Mouse (Mus musculus) large intestine, adult 2 months (tissue): ENCODE data around the gene Mtx1. TPM values are rescaled to one million over a fixed set of nuclear protein-coding genes. Genes with fewer than 3 reads are reported as not detected.

Source experiments
- DNase-seq: peaks from one replicate; pipeline ENCODE4 v3.0.0-alpha.2; 2012; ENCODE audit warnings: low read depth, low spot score
- WGBS: fragments of 180-500 bp; shearing (Covaris S2); methylation state at CpG from one replicate; pipeline ENCODE4 v1.1.7; 2018; 5-methylcytosine and 5-hydroxymethylcytosine counted together
- polyA plus RNA-seq: library from polyadenylated mRNA; depleted of rRNA; stranded (reverse); fragments of >200 nt; gene quantifications from 2 replicates; pipeline ENCODE4 v1.2.3, GENCODE M21; 2012; rRNA removed

The Mtx1 gene
- polyA plus RNA-seq = 171 and 186 TPM in 2 replicates

DNA sequence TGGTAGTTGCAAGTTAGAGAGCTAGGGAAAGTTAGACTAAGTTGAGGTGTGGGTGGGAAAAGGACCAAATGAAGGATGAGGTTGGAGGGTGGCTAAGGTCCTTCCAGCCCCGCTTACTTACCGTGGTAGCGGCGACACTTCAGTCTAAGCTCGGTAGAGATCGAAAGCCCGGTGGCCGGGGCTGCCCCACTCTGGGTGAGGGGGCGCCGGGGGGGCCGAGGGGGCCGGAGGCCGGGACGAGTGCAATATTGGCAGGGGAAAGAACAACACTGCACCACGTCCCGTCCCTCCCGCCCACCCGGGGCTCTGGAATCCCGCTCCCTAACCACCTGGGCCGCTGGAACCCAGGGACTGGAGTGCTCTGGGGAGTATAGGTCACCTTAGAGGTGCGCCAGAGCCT, at the start of gene Mtx1:
Mtx1 (minus strand) TSS at position 189 of the 400 bp plus-strand sequence.
- 24% methylated on average over 21 of the region's 21 CpGs for WGBS
- DNase-seq = no peak

DNA sequence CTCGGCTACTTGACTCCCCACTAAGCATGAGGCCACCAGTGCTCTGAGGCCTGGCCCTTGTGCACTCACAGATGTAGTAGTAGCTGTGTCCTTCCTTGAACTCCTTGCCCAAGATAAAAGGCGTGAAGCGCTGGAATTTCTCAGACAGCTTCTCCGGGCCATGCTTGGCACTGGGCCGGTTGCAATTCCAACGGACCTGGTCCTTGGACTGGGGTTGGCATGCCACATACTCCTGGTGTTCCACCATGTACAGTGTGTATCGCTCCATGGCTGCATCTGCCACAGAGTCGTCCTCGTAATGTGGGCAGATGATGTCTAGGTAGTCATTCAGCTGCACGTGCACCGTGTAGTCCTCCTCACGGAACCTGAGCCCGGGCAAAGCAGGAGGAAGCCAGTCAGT, 49.2 kb upstream of the Mtx1 start:
- WGBS = 60% methylated on average over 13 of the region's 13 CpGs
- DNase-seq = no peak

DNA sequence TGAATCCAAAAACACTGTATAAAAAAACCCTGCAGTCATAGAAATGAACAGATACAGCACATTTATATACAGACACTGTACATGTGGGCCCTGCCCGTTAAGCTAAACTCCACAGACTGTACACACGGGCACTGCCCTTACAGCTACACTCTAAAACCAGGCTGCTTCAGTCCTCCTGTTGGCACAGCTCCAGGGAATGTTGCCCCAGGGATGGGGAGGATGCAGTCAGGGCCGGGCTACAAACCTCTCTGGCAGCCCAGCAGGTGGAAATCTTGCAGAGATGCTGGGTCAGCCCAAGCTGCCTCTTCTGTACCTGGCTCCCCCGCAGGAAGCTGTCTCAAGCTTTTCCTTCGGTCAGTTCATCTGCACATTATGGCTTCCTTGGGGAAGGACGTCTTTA, 44.9 kb upstream of the Mtx1 start:
- 53% methylated on average over 6 of the region's 6 CpGs for WGBS
- DNase-seq = no peak

DNA sequence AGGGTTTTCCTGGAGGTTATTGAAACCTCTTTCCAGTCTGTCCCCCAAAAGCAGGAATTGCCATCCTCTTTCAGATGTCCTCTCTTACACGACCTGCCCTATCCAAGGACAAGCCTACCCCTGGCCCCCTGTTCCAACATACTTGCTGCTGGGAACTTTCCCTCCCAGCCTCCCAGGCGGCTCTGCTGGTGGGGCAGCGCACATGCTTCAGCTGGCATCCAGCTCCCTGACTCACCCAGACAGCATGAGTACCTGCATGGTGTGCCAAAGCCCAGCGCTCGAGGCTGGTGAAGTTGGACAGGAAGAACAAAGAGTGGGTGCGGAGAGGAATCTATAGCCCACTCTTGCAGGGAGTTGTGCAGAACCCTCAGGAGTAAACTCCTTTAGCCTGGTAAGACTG, 44.0 kb upstream of the Mtx1 start:
- no peak for DNase-seq
- 46% methylated on average over 6 of the region's 6 CpGs for WGBS

DNA sequence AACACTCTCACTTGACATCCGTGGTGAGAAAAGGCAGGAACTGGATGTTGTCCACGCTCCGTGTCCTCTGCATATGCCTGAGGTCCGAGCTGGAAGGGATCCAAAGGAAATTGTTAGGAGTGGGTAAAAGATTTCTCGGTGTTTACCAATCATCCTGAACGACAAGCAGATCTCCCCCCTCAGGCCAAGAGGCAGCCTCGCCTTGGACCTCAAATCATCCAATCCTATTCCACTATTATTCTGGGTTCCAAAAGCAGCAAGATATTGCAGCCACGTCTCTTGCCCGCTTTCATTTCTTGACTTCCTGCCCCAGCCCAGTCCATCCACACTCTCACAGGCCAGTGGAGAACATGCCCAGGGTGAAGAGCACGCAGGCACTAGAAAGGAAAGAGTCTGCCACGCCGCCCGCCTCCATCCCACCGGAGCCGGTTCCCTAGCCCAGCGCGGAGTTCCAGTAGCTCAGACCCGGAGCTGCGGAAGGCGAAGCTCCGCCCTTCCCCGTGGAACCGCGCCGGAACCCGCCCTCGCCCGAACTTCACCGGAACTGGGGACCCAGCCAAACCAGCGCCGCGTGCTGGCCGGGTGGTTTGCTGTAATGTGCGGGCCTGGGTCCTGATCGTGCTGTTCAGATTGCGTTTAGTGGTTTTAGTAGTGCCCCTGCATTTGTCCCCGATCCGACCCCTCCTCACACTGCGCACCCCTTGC, 43.3 kb upstream of the Mtx1 start, which contains the start of gene Slc50a1:
Slc50a1 (minus strand) TSS at position 520 of the 705 bp plus-strand sequence.
- no peak for DNase-seq
- WGBS = 2% methylated on average over 39 of the region's 39 CpGs

DNA sequence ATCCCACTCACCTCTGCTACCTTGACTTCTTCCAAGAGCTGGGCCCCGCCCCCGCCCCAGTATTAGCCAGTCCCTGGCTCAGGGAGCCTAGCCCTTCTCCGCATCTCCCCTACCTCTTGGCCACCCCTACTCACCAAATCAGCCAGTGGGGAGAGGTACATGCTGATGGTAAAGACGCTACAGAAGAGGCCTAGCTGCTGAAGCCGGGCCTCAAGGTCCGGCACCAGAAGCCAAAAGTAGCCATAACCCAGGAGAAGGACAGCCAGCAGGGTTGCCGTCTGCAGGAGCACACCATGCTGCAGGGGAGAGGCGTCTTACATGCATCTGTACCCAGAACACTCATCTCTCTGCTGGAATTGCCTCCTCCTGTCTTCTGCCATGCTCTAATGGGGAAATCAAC, 42.0 kb upstream of the Mtx1 start:
- no peak for DNase-seq
- WGBS = 80% methylated on average over 8 of the region's 8 CpGs

DNA sequence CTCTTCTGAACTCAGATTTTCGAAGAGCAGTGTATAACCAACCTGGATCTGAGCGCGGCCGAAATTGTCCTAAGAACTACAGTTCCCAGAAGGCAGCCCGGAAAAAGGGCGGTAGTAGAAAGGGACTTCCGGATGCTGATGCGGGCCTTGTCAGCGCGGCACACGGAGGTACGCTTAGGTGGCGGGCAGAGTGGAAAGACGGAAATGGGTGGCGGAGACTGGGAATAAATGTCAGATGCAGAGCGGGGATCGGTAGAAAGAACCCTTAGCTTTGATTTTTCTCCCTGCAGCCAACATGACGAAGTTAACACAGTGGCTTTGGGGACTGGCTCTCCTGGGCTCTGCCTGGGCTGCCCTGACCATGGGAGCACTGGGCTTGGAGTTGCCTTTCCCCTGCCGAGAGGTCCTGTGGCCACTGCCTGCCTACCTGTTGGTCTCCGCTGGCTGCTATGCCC, 39.6 kb upstream of the Mtx1 start:
- WGBS = under 1% methylated on average over 20 of the region's 20 CpGs

DNA sequence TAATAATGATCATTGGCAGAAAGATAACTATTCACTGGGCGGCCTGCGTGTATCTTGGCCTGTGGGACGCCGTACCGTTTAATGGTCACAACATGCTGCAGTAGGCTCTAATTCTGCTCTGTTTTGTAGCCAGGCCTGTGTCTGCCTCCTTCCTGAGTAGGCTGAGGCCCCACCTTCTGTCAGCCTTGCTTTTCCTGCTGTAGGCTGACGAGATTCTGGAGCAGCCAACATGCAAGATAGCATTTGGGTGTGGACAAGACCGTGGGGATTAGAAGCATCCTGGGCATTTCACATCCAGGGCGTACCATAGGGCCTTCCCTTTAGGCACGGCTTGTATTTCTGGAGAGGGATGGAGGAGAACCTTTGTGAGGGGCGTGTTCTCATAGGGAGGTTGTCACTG, 35.5 kb upstream of the Mtx1 start:
- no peak for DNase-seq
- WGBS = 69% methylated on average over 10 of the region's 10 CpGs

More for the DNA sequence above, 39.6 kb upstream of the Mtx1 start:
- DNase-seq = no peak

DNA sequence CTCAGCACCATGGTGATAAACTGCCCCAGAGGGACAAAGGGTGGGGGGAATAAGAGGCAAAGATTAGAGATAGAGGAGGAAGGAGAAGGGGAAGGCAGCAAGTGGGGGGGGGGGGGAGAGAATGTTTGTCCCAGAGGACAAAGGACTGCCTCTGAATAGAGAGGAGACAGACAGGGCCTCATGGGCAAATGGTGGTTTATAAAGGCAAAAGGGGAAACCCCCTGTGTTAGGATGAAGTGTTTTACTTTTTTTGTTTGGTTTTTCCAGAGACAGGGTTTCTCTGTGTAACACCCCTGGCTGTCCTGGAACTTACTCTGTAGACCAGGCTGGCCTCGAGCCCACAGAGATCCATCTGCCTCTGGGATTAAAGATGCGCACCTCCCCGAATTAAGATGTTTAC, 33.3 kb upstream of the Mtx1 start:
- 79% methylated on average over 3 of the region's 3 CpGs for WGBS
- no peak for DNase-seq

DNA sequence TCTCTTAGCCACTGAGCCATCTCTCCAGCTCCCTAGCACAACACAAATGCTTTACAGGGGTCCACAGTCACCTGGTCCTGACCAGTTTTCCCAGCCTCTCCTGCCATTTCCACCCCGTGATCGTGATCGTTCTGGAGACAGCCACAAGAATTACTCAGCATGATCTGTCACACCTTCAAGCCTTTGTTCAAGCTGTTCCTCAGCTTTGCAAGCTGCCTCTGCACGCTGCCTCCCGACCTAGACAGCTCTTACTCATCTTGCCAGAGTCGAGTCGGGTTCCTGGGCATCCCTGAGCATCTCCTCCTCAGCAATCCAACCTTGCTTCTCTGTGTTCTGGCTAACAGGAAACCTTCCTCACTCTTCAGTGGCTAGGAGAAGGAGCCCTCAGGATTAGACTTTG, 32.2 kb upstream of the Mtx1 start, which contains the start of gene Dpm3:
Dpm3 (plus strand) TSS at position 283 of the 400 bp plus-strand sequence.
- 56% methylated on average over 7 of the region's 7 CpGs for WGBS
- DNase-seq = no peak

DNA sequence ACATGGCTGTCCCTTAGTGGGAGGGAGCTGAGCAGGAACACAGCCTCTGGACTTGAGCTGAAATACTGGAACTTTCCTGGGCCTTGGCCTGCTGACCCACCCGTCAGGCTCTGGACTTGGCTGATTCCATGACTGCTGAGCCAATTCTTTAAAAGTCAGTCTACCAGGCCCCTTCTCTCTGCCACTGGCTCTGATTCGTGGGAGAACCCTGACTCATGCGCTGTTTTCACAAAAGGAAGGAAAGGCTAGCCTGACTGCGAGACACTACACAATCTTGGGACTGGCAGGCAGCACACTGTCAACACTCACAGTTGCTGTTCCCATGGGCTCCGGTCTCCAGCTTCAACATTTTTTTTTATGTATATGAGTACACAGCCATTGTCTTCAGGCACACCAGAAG, 29.3 kb upstream of the Mtx1 start:
- WGBS = 80% methylated on average over 5 of the region's 5 CpGs
- no peak for DNase-seq

DNA sequence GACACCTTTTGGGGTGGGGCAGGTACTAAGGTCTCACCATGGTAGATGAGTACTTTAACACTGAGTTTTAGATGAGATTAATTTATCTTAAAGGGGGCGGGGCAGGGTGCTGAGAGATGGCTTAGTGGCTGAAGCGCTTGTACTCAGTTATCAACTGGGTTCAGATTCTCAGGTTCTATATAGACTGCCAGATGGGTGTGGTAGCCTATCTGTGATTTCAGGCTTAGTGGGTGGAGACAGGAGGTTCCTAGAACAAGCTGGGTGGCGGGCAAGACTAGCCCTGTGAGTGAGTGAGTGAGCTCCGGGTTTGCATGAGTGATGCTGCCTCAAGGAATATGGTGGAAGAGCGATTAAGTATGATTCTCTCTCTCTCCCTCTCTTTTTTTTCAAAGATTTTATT, 28.1 kb upstream of the Mtx1 start:
- no peak for DNase-seq
- 63% methylated on average over 5 of the region's 5 CpGs for WGBS

DNA sequence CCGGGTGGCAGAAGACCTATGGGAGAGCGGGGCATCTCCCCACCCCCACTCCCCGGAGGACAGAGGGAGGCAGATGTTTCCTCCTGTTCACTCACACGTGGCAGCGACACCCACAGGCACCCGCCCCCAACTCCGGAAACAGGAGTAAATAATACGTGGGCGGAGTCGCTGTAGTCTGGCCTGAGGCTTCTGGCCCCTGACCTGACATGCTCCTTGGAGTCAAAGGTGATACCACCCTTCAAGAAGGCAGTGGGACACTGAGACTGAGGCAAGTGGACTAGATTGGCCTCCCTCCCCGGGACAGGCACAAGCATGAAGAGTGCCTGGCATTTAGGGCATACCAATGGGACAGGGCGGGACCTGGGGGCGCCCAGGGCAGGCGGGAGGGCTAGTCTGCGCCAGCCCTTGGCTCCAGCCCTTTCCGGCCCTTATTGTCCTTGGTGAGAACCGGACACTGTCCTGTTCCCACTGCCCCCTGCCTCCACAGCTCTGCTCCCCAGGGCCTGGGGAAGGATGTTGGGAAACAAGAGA, 24.5 kb upstream of the Mtx1 start:
- DNase-seq = no peak
- 8% methylated on average over 17 of the region's 17 CpGs for WGBS

DNA sequence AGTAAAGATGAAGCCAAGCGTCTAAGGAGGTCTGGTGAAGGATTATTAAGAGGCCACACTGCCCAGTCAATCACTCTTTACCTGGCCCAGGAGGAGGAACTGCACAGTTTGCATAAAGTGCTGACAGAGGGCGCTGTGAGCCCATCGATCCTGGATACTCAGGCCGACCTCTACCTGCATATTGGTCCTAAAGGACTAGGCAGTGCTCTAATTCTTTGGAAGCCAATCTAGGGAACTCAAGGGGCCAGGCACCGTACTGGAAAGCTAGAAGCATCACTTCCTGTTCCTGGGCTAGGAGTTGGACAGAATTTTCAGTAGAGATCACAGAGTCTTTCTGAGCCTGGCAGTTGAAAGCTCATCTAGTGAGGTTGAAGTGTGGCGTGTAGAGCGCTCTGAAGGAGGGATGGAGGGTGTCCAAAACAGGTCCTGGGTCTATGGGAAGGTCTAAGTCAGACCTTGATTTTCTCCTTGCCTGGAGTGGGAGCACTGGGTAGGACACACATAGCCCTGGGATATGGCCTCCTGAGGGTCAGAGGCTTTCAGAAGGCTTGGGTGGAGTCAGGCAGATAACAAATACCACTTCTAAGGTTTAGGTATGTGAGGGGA, 23.6 kb upstream of the Mtx1 start:
- WGBS = 24% methylated on average over 7 of the region's 7 CpGs

DNA sequence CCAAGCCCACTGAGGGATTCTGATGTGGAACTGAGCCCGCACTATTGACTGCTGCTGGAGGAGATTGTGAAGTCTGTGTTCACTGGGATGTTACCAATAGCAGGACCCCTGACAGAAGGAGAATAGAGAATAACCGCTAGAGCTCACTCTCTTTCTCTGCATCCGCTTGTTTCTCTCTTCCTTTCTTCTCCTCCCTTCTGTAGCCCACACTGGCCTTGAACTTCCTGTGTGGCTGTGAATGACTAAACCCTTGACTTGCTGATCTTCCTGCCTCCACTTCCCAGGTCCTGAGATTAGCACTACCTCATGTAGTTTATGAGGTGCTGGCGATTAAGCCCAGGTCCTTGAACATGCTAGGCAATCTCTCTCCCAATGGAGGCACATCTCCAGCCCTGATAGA, 20.6 kb upstream of the Mtx1 start:
- 81% methylated on average over 4 of the region's 4 CpGs for WGBS
- no peak for DNase-seq

More for the DNA sequence above, 23.6 kb upstream of the Mtx1 start:
- DNase-seq = no peak

DNA sequence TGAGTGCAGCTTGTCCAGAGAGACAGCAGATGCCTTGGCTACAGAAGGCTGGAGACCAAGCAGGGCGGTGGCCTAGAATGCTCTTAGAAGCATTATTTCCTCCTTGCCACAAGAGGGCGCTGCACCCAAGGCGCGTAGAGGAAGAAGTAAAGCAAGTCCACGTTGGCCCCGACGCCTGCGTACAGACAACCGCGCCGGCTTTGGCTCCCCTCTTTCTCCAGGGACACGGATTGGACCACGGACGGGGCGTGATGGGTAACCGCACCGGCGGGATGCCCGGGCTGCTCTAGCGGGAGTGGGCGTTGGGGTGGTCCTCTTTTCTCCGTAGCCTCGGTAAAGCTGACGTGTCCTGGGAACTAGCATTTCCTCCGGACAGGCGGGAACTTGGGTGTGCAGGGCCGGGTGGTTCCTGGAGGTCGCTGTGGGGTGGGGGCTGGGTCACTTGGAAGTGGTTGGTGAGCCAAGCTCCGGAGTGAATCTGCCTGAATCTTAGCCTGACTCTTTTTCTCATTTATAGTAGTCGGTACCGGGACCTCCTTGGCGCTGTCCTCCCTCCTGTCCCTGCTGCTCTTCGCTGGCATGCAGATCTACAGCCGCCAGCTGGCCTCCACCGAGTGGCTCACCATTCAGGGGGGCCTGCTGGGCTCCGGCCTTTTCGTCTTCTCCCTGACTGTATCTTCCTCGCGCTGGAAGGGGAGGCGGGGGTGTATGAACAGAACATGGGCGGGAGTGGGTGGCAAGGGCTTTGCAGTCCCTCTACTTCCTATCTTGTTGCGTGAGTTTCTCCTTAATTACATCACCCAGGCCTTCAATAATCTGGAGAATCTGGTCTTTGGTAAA, 19.6 kb upstream of the Mtx1 start, which contains the start of gene Trim46:
Trim46 (minus strand) TSS at position 49 of the 840 bp plus-strand sequence.
- no peak for DNase-seq
- WGBS = under 1% methylated on average over 42 of the region's 42 CpGs

DNA sequence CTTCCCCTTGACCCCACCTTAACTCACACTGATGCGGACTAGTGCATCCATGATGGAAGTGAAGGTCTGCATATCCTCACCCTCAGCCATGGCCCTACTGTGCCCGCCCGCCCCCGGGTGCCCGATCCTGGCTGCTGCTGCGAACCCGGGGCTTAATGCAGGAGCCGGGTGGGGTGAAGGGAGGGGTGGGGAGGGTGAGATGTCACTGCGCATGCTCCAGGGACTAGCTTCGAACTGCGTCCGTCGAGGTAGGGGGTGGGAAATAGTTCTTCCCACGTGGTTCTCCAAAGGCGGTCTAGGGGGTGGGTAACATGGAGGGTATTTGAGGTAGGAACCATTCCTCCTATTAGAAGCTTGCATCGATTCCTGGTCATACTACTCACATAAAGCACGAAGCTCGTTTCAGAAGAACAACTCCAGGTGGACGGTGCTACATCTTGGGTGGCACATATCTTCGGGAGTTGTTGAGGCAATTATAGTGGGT, 18.8 kb upstream of the Mtx1 start, which contains the start of gene Krtcap2:
Krtcap2 (plus strand) TSS at position 279 of the 484 bp plus-strand sequence.
- DNase-seq = no peak
- WGBS = 5% methylated on average over 20 of the region's 20 CpGs

DNA sequence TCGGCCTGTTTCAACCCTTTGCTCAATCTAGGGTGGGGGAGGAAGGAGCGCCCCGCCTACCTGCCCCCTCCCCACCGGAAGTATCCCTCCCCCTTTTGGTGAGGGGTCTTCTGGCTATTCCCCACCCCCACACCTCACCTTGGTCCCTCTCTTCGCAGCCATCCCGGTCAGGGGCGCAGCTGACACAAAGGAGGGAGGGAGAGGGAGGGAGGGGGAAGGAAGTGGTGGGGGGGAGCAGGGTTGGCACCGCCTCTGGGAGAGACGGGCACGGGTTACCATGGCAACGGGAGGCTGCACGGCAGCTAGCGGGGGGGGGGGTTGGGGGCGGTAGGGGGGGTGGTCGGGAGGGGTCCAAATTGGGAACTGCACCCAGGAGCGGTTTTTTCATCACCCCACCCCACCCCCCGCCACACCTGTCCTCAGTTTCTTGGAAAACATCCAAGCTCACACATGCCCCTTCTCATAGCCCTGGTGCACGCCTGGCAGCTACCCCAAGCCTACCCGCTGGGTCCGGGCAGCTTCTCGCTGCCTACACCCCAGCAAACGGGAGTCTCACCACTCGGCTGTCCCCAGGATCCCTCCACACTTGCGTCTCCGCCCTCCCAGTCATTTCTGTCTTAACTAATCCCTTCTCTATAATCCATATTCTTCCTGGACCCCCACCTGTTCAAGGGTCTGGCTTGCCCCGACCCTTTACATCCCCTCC, 18.2 kb upstream of the Mtx1 start:
- no peak for DNase-seq
- WGBS = 2% methylated on average over 25 of the region's 26 CpGs
